Mouse (Mus musculus) cortical plate, adult 2 months (tissue): ENCODE results near the gene Nudc.

Experiments used
- CTCF ChIP-seq: fragments of 200-500 bp; IDR thresholded peaks from 2 replicates; pipeline ENCODE4 v1.5.1; 2011; ENCODE audit warnings: mild to moderate bottlenecking, control low read depth, low read length; ENCODE audit not compliant: insufficient read depth; ENCODE audit errors: extremely low read depth
- POLR2A ChIP-seq: fragments of 200-500 bp; IDR thresholded peaks from 2 replicates; pipeline ENCODE4 v1.6.1; 2011; ENCODE audit warnings: mild to moderate bottlenecking, low read length, control low read depth; ENCODE audit not compliant: insufficient read depth; ENCODE audit errors: extremely low read depth

GRCm38 (mm10) chr4:133508990-133509389 is 36.8 kb downstream of the Nudc start:
- TF ChIP-seq CTCF (no peak), POLR2A (no peak)
